Mouse (Mus musculus): ENCODE data around the gene Zscan20.

- TF ChIP-seq CTCF (IDR thresholded peaks at IDR 0.05; ENCODE audit: control insufficient read depth, insufficient read depth, insufficient replicate concordance, low read depth, low read length) = no peak
- no peak for TF ChIP-seq POLR2A (IDR thresholded peaks at IDR 0.05; ENCODE audit: control insufficient read depth, low read depth, low read length)
These were observed 34.1 kb downstream of the Zscan20 start for GRCm38 (mm10) chr4:128575811-128576210.

All from testis, adult 2 months (tissue).